Mouse (Mus musculus) lung, postnatal 0 days (tissue): ENCODE results near the gene Nsmce1.

Source experiments
- CTCF ChIP-seq: IDR thresholded peaks from 2 replicates; pipeline ENCODE4 v1.5.1; 2016; ENCODE audit warnings: antibody characterized with exemption, mild to moderate bottlenecking
- EP300 ChIP-seq: IDR thresholded peaks from 2 replicates; pipeline ENCODE4 v1.6.1; 2016; ENCODE audit warnings: antibody characterized with exemption, mild to moderate bottlenecking, control low read depth

DNA sequence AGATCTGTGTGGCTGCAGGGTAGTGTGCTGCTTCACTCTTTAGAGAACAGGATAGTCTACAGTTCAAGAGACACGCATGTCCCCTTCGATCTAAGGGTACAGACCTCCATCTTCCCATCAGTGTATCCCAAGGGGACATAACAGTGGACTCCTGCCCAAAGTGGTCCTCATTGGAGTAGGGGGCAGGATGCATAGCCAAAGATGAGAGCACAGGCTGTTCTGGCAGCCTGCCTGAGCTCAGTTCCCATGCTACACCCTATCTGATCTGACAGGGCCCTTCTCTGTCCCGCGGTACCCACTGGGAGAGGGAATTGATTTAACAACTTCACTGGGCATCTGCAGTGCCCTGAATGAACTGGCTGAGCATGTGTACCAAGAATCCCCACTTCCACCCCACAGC lies 37.7 kb downstream of the Nsmce1 start:
- TF ChIP-seq EP300 (no peak), CTCF (no peak)
